Mouse (Mus musculus) brain, embryonic 14.5 days (tissue): ENCODE results near the gene Iqgap3. TPM values are rescaled to one million over a fixed set of nuclear protein-coding genes. Genes with fewer than 3 reads are reported as not detected.

Experiments
- DNase-seq: peaks from one replicate; pipeline ENCODE4 v3.0.0-alpha.2; 2011; ENCODE audit warnings: low read depth
- CTCF ChIP-seq: fragments of 200-500 bp; IDR thresholded peaks from 2 replicates; pipeline ENCODE4 v1.5.1; 2012; ENCODE audit warnings: inconsistent platforms, mild to moderate bottlenecking, moderate library complexity, borderline replicate concordance; ENCODE audit not compliant: insufficient read depth, insufficient read length; ENCODE audit errors: extremely low read depth
- POLR2A ChIP-seq: fragments of 200-500 bp; IDR thresholded peaks from 2 replicates; pipeline ENCODE4 v1.6.1; 2012; ENCODE audit warnings: mild to moderate bottlenecking, inconsistent platforms, borderline replicate concordance; ENCODE audit not compliant: poor library complexity, insufficient read depth, insufficient read length, severe bottlenecking; ENCODE audit errors: extremely low read depth
- polyA plus RNA-seq: library from polyadenylated mRNA; depleted of rRNA; stranded (reverse); fragments of >200 nt; gene quantifications from 2 replicates; pipeline ENCODE4 v1.2.3, GENCODE M21; 2012; rRNA removed

Gene Iqgap3
- polyA plus RNA-seq, 1 experiment: 10.1 TPM

DNA sequence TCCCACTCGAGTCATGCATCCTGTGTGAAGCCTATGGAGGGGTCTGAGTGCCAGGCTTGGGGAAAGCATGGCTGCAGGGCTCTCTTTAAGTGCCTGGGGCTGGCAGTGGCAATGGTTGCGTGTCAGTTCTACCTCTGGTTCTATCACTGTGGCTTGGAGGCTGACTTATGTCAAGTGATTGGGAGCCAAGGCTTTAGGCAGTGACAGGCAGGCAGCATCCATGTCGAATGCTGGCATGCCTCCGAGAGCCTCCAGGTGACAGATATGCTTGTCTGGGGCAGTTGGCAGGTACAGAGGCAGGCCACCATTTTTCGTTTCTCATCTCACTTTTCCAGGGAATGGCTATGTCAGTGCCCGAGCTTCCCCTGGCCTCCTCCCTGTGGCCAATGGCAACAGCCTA lies 79.1 kb downstream of the Iqgap3 start:
- TF ChIP-seq POLR2A (no peak), CTCF (no peak)
- no peak for DNase-seq

DNA sequence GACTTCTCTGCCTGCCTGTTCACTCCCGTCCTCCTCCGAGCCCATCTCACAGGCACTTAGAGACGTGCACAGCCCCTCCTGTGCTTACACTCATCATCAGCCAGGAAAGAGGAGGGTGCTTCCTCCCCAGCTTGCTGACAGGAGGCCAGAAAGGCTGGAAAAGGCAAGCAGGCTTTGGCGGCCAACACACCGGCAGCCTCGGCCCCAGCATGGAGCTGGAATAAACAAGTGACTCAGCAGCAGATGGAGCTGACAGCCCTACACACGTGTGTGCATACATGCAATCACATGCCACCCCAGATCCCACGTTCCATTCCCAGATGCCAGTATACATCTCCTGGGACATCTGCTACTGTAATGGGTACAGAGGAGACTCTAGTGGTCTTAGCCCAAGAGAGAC lies 80.5 kb downstream of the Iqgap3 start:
- TF ChIP-seq POLR2A (no peak), CTCF (no peak)
- DNase-seq: peak; percentile 73

DNA sequence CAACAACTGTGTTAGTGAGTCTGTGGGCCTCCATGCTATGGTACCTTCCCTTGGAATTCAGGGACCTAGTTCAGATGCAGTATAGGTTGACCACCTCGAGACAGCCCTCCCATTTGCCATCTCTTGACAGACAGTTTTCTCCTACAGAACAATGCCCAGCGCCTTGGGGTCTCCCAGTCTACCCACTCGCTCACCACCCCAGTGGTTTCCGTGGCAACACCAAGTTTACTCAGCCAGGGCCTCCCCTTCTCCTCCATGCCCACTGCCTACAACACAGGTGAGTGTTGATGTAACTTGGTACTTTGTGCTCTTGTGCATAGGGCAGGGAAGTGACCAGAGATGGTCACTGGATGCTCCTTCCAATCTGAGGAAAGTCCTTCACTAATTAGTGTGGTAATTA lies 81.0 kb downstream of the Iqgap3 start:
- TF ChIP-seq CTCF (no peak), POLR2A (no peak)
- DNase-seq: no peak

DNA sequence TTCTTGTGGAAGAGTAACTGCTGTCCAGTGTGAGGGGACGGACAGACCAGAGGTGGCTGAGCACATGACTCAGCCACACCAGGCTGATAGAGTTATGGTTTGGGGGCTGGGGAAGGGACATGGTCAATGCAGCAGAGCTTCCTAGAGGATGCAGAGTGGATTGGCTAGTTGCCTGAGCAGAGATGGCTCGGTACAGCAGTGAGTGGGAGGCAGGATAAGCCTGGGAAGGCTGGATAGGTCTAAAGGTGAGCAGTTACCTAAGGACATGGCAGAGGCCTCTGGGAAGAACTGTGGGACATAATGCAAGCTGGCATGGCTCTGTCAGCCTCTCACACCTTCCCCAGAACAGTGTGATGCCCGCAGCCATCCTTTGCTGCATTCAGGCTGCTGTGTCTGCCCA lies 82.1 kb downstream of the Iqgap3 start:
- no peak for DNase-seq
- TF ChIP-seq CTCF: no peak

DNA sequence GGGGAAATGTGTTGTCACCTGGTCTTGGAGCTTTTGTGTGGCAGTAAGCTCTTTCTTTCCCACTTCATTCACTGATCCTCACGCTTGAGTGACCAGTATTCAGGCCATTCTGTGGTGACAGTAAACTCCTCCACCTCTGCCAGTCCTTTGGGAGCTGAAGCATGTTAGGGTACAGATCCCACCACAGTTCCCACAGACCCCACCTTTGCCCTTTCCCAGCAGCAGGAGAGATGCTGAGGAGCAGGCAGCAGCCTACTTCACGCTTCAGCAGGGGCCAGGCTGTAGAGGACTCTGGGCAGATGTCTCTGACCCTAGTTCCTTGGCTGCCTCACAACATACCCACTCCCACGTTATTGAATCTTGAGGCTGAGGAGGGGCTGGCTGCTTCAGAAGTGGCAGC lies 82.5 kb downstream of the Iqgap3 start:
- DNase-seq: no peak
- no peak for TF ChIP-seq CTCF
- TF ChIP-seq POLR2A: no peak

DNA sequence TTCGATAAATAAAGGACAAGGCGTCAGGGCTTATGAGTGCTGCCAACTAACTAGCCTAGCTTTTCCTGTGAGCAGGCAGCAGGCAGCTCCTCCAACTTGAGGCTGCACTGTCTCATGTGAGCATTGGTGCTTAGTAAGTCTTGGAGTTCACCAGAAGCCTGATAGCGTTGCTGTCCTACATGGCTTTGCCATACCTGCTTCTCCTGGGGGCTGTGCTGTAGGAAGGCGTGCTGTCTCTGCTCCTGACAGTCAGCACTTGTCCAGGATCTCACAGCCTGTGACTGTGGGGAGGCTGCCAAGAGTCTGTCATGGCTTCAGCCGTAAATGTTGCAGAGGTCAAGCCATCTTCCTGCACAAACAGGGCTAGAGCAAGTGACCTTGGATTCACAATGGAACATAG lies 84.3 kb downstream of the Iqgap3 start:
- DNase-seq: no peak
- TF ChIP-seq CTCF (no peak), POLR2A (no peak)

DNA sequence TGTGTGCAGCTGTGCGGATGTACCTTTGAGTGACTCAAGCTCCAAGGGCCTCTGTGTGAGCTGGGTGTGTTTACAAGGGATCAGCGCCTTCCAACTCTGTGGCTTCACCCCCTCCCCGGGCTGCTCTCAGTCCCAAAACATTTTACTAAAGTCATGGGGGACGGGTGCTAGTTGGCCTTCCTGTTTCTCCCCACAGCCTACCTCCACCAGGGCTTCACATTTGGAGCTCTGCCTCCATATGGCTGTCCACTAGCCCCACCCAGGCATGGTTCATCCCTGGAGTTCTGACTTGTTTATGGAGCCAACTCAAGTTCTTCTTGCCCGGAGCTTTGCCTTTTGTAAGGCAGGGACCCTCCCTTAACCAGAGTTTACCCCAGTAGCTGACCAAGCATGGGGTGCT lies 88.6 kb downstream of the Iqgap3 start:
- no peak for TF ChIP-seq POLR2A
- no peak for TF ChIP-seq CTCF
- DNase-seq: no peak

Other genes starting within 250 kb of the Iqgap3 start
- 0.04 TPM in 1 of 2 replicates, not detected in the other for gene Sh2d2a, start 235.2 kb upstream of the Iqgap3 start, polyA plus RNA-seq
- gene Prcc, start 196.4 kb upstream of the Iqgap3 start, polyA plus RNA-seq: 51.3 and 63.9 TPM in 2 replicates
- gene Hdgf, start 175.7 kb upstream of the Iqgap3 start, polyA plus RNA-seq: 164 and 172 TPM in 2 replicates
- 76.1 and 81.0 TPM in 2 replicates for gene Mrpl24, start 162.5 kb upstream of the Iqgap3 start, polyA plus RNA-seq
- 29.2 and 29.4 TPM in 2 replicates for gene Isg20l2, start 151.7 kb upstream of the Iqgap3 start, polyA plus RNA-seq
- 41.0 and 55.9 TPM in 2 replicates for gene Rrnad1, start 151.3 kb upstream of the Iqgap3 start, polyA plus RNA-seq
- 20.0 and 33.4 TPM in 2 replicates for gene Crabp2, start 133.3 kb upstream of the Iqgap3 start, polyA plus RNA-seq
- gene Nes, start 110.9 kb upstream of the Iqgap3 start, polyA plus RNA-seq: 29.1 and 44.3 TPM in 2 replicates
- 56.8 and 62.0 TPM in 2 replicates for gene Bcan, start 81.7 kb upstream of the Iqgap3 start, polyA plus RNA-seq
- 0.68 and 1.6 TPM in 2 replicates for gene Hapln2, start 54.4 kb upstream of the Iqgap3 start, polyA plus RNA-seq
- gene Gpatch4, start 38.9 kb upstream of the Iqgap3 start, polyA plus RNA-seq: 8.3 and 15.6 TPM in 2 replicates
- gene Naxe, start 23.5 kb upstream of the Iqgap3 start, polyA plus RNA-seq: 87.8 and 101 TPM in 2 replicates
- gene Ttc24, start 3.7 kb upstream of the Iqgap3 start, polyA plus RNA-seq: not detected in 2 replicates
- gene Mef2d, start 60.4 kb downstream of the Iqgap3 start, polyA plus RNA-seq: 46.2 and 54.8 TPM in 2 replicates
- gene Rhbg, start 172.7 kb downstream of the Iqgap3 start, polyA plus RNA-seq: 0.45 and 0.73 TPM in 2 replicates
- gene Gm38392, start 205.2 kb downstream of the Iqgap3 start, polyA plus RNA-seq: 0.11 TPM in 1 of 2 replicates, not detected in the other
- 3.0 and 3.6 TPM in 2 replicates for gene Tsacc, start 215.0 kb downstream of the Iqgap3 start, polyA plus RNA-seq
- gene Cct3, start 215.1 kb downstream of the Iqgap3 start, polyA plus RNA-seq: 337 and 373 TPM in 2 replicates
- 65.4 and 74.5 TPM in 2 replicates for gene Glmp, start 243.1 kb downstream of the Iqgap3 start, polyA plus RNA-seq